Mouse (Mus musculus) midbrain, embryonic 14.5 days (tissue): Measurements from ENCODE around the gene Znrf1. TPM values are rescaled to one million over a fixed set of nuclear protein-coding genes. Genes with fewer than 3 reads are reported as not detected.

Source experiments
- ATAC-seq: fragments of 200-750 bp; cut with Nextera tagmentation; 2 replicates; pipeline ENCODE4 v1.8.0; 2017; ENCODE audit warnings: moderate number of reproducible peaks, moderate library complexity; ENCODE audit not compliant: low FRiP score, low TSS enrichment
- DNase-seq: peaks from one replicate; pipeline ENCODE4 v3.0.0-alpha.2; 2015
- H3K27ac ChIP-seq: fragments of 300-500 bp; sonication (generic); replicated peaks from 2 replicates; pipeline ENCODE4 v1.5.1; 2014; ENCODE audit warnings: mild to moderate bottlenecking, low read depth, low read length, moderate library complexity
- H3K27me3 ChIP-seq: fragments of 300-500 bp; sonication (generic); 2 replicates; pipeline ENCODE4 v1.6.1; 2014; ENCODE audit warnings: low read length, control low read depth, mixed read lengths; ENCODE audit not compliant: control insufficient read depth, insufficient read depth
- H3K36me3 ChIP-seq: fragments of 300-500 bp; sonication (generic); 2 replicates; pipeline ENCODE4 v1.6.1; 2014; ENCODE audit warnings: low read length, control low read depth; ENCODE audit not compliant: control insufficient read depth, insufficient read depth
- H3K4me1 ChIP-seq: fragments of 300-500 bp; sonication (generic); 2 replicates; pipeline ENCODE4 v1.6.1; 2014; ENCODE audit warnings: mild to moderate bottlenecking, antibody characterized with exemption, low read length, control low read depth; ENCODE audit not compliant: control insufficient read depth, insufficient read depth
- H3K4me2 ChIP-seq: fragments of 300-500 bp; sonication (generic); 2 replicates; pipeline ENCODE4 v1.6.1; 2014; ENCODE audit warnings: mild to moderate bottlenecking, low read length, moderate library complexity
- H3K4me3 ChIP-seq: fragments of 300-500 bp; sonication (generic); replicated peaks from 2 replicates; pipeline ENCODE4 v1.5.1; 2014; ENCODE audit warnings: low read depth, low read length
- H3K9ac ChIP-seq: fragments of 300-500 bp; sonication (generic); replicated peaks from 2 replicates; pipeline ENCODE4 v1.6.1; 2014; ENCODE audit warnings: mild to moderate bottlenecking, low read length, moderate library complexity
- H3K9me3 ChIP-seq: fragments of 300-500 bp; sonication (generic); 2 replicates; pipeline ENCODE4 v1.6.1; 2016; ENCODE audit warnings: low read length, control low read depth, mixed read lengths; ENCODE audit not compliant: control insufficient read depth
- WGBS: fragments of 180-500 bp; shearing (Covaris S2); extraction: QIAGEN DNeasy Blood & Tissue Kit; methylation state at CpG from one replicate; pipeline ENCODE4 v1.1.7; 2014; 5-methylcytosine and 5-hydroxymethylcytosine counted together
- polyA plus RNA-seq: library from polyadenylated mRNA; unstranded; fragments of >200 nt; fragmentation: Nextera tagmentation; extraction: Ambion mirVana; gene quantifications from 2 replicates; pipeline ENCODE4 v1.2.1, GENCODE M21; 2014

Znrf1 gene
- polyA plus RNA-seq, 1 experiment from 2014 or later, result 108 TPM

DNA sequence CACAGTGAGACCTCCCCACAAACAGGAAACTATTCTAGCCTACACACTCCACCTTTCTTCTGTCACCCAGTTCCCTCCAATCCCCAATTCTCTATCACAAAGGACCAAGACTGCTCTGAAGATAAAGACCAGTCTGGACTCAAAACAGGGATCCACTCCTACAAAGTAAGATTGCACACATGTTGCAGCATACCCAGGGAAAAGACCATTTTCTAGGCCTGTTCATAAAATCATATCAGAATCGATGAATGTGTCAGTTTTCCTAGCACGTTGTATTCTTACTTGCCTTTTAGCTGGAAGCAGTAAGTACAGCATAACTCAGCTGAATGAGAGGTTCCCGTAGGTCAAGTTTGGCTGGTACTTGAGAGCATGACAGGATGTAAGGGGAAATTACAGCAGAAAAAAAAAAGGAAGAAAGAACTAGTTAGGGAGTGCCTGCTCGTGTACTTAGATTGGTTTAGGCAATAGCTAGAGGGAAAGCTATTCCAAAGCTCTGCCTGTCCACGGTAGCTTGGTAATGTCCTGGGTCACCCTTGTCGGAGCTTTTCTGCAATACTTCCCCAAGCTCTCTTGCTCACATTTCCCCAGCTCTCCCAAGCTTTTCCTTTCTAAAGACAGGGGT lies 9.4 kb upstream of the Znrf1 start:
- no peak overlapping the region for H3K27ac ChIP-seq
- no peaks in the 10 kb centered on the region for H3K4me1 ChIP-seq
- H3K4me2 ChIP-seq, result no peak overlapping the region
- no peaks in the 10 kb centered on the region for H3K9me3 ChIP-seq
- no peak overlapping the region for H3K9ac ChIP-seq
- H3K4me3 ChIP-seq, result no peak overlapping the region
- WGBS, result 87% methylated on average over 6 of the region's 6 CpGs
- DNase-seq (no peak), ATAC-seq (no peak)
- H3K27me3 ChIP-seq, result no peaks in the 10 kb centered on the region
- no peaks in the 10 kb centered on the region for H3K36me3 ChIP-seq

GRCm38 (mm10) chr8:111527149-111527548 lies 8.7 kb upstream of the Znrf1 start:
- Histone ChIP-seq H3K4me1 (no peaks in the 10 kb centered on the region), H3K9ac (no peak overlapping the region), H3K36me3 (no peaks in the 10 kb centered on the region), H3K27ac (no peak overlapping the region), H3K4me3 (no peak overlapping the region), H3K9me3 (no peaks in the 10 kb centered on the region), H3K4me2 (no peak overlapping the region), H3K27me3 (no peaks in the 10 kb centered on the region)
- no peak for DNase-seq
- WGBS, result 78% methylated on average over 8 of the region's 8 CpGs
- ATAC-seq, result no peak

DNA sequence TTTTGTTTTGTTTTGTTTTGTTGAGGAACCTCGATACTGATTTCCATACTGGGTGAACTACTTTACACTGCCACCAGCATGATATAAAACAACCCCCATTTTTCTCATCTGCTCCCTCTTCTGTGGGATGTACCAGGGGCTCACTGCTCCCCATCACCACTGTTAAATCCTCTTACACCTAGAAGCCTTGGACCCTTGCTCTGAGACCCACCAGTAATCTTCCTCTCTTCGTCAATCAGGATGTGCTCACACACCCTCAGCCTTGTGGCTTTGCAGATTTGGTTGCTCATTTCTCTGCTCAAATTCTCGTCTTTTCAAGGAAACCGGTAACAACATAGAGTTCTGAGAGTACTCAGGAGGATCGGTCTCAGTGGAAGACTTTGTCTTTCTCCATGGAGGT lies 7.8 kb upstream of the Znrf1 start:
- DNase-seq, result no peak
- H3K9me3 ChIP-seq, result no peaks in the 10 kb centered on the region
- no peaks in the 10 kb centered on the region for H3K27me3 ChIP-seq
- no peak overlapping the region for H3K4me2 ChIP-seq
- H3K4me1 ChIP-seq, result no peaks in the 10 kb centered on the region
- no peak for ATAC-seq
- 81% methylated on average over 5 of the region's 5 CpGs for WGBS
- H3K4me3 ChIP-seq, result no peak overlapping the region
- no peaks in the 10 kb centered on the region for H3K36me3 ChIP-seq
- no peak overlapping the region for H3K9ac ChIP-seq
- no peak overlapping the region for H3K27ac ChIP-seq

DNA sequence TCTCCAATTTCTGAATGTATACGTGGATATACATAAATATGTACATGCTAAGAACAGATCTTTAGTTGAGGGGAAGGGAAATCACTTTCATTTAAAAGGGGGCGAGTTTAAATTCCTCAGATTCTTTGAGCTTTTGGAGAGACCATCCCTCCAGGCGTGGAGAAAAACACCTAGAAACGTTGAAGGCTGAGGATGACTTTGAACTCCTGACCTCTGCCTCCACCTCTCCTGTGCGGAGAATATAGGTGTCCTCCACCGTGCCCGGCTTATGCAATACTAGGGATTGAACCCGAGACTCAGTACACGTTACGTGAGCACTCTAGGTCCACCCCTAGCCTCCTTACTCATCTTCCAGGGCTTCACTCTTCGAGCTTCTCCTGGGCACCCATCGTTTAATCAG lies 4.7 kb upstream of the Znrf1 start:
- Histone ChIP-seq H3K9me3 (no peaks in the 10 kb centered on the region), H3K4me1 (no peaks in the 10 kb centered on the region), H3K27me3 (no peaks in the 10 kb centered on the region), H3K4me3 (no peak overlapping the region), H3K27ac (no peak overlapping the region), H3K4me2 (no peak overlapping the region), H3K9ac (no peak overlapping the region), H3K36me3 (no peaks in the 10 kb centered on the region)
- WGBS, result 80% methylated on average over 12 of the region's 12 CpGs
- DNase-seq (no peak), ATAC-seq (no peak)

- Histone ChIP-seq H3K4me2 (no peak overlapping the region), H3K27me3 (no peaks in the 10 kb centered on the region), H3K27ac (no peak overlapping the region), H3K4me1 (no peaks in the 10 kb centered on the region), H3K36me3 (no peaks in the 10 kb centered on the region), H3K9ac (no peak overlapping the region), H3K4me3 (no peak overlapping the region), H3K9me3 (no peaks in the 10 kb centered on the region)
- no peak for DNase-seq
- 88% methylated on average over 17 of the region's 17 CpGs for WGBS
- no peak for ATAC-seq
Measured at GRCm38 (mm10) chr8:111531621-111532020, 4.3 kb upstream of the Znrf1 start.

GRCm38 (mm10) chr8:111533503-111533902 lies 2.4 kb upstream of the Znrf1 start:
- H3K36me3 ChIP-seq, result no peaks in the 10 kb centered on the region
- WGBS, result 59% methylated on average over 4 of the region's 4 CpGs
- ATAC-seq (no peak), DNase-seq (no peak)
- H3K4me1 ChIP-seq, result peaks cover 3% of the 10 kb centered on the region
- no peak overlapping the region for H3K9ac ChIP-seq
- no peak overlapping the region for H3K4me2 ChIP-seq
- H3K27ac ChIP-seq, result no peak overlapping the region
- H3K9me3 ChIP-seq, result no peaks in the 10 kb centered on the region
- H3K27me3 ChIP-seq, result no peaks in the 10 kb centered on the region
- no peak overlapping the region for H3K4me3 ChIP-seq

- Histone ChIP-seq H3K9me3 (no peaks in the 10 kb centered on the region), H3K4me3 (peak overlapping the region; percentile 97), H3K9ac (no peak overlapping the region), H3K4me2 (peak overlapping the region; percentile 95), H3K4me1 (peaks cover 23% of the 10 kb centered on the region), H3K36me3 (no peaks in the 10 kb centered on the region), H3K27ac (no peak overlapping the region), H3K27me3 (no peaks in the 10 kb centered on the region)
- DNase-seq, result no peak
- 24% methylated on average over 5 of the region's 5 CpGs for WGBS
- ATAC-seq, result no peak
Measured at GRCm38 (mm10) chr8:111535491-111535890, 406 bp upstream of the Znrf1 start.

GRCm38 (mm10) chr8:111536978-111537764 lies 1.3 kb downstream of the Znrf1 start:
- 0 out of 2 replicates have a peak, but pooled peaks cover 2% of the 10 kb centered on the region for H3K36me3 ChIP-seq
- H3K4me1 ChIP-seq, result peaks cover 35% of the 10 kb centered on the region
- under 1% methylated on average over 64 of the region's 64 CpGs for WGBS
- H3K4me2 ChIP-seq, result peak overlapping the region; percentile 95
- H3K9me3 ChIP-seq, result no peaks in the 10 kb centered on the region
- H3K4me3 ChIP-seq, result peak overlapping the region; percentile 97
- ATAC-seq (peak; percentile 62), DNase-seq (peak; percentile 72)
- peak overlapping the region; percentile 97 for H3K27ac ChIP-seq
- H3K27me3 ChIP-seq, result no peaks in the 10 kb centered on the region
- H3K9ac ChIP-seq, result peak overlapping the region; percentile 97

DNA sequence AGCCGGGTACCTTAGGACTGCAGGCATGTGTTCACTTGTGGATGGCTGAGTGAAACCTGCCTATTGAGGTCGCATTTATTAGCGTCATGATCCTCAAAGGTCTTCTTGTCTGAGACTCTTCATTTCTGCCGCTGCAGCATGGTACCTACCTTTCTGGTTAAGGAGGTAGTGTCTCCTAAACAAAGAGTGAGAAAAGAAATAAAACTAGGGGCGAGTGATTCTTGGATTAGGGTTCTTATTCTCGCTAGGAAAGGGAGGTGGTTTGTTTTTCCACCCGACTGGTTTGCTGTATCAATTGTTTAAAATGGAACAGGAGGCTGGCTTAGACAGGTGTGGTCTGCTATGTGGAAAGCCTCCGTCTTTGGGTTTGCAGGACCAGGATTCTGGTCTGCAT lies 1.9 kb downstream of the Znrf1 start:
- H3K4me3 ChIP-seq, result peak overlapping the region; percentile 97
- H3K4me2 ChIP-seq, result peak overlapping the region; percentile 95
- H3K27ac ChIP-seq, result peak overlapping the region; percentile 97
- H3K9ac ChIP-seq, result peak overlapping the region; percentile 97
- H3K9me3 ChIP-seq, result no peaks in the 10 kb centered on the region
- H3K36me3 ChIP-seq, result 0 out of 2 replicates have a peak, but pooled peaks cover 2% of the 10 kb centered on the region
- H3K27me3 ChIP-seq, result no peaks in the 10 kb centered on the region
- ATAC-seq (peak; percentile 9; the same call in 1 of the 2 replicates), DNase-seq (no peak)
- 3% methylated on average over 8 of the region's 8 CpGs for WGBS
- peaks cover 35% of the 10 kb centered on the region for H3K4me1 ChIP-seq
